Mouse (Mus musculus) heart, embryonic 13.5 days (tissue): ENCODE results near the gene Slc18a3. TPM values are rescaled to one million over a fixed set of nuclear protein-coding genes. Genes with fewer than 3 reads are reported as not detected.

Source experiments
- ATAC-seq: fragments of 200-750 bp; cut with Nextera tagmentation; 2 replicates; pipeline ENCODE4 v1.8.0; 2017; ENCODE audit warnings: moderate TSS enrichment; ENCODE audit not compliant: insufficient number of reproducible peaks, low FRiP score, low TSS enrichment; ENCODE audit errors: extremely low read depth
- H3K27ac ChIP-seq: fragments of 300-500 bp; sonication (generic); replicated peaks from 2 replicates; pipeline ENCODE4 v1.5.1; 2015; ENCODE audit warnings: moderate library complexity, mild to moderate bottlenecking, inconsistent platforms
- H3K27me3 ChIP-seq: fragments of 300-500 bp; sonication (generic); replicated peaks from 2 replicates; pipeline ENCODE4 v1.6.1; 2015; ENCODE audit warnings: mild to moderate bottlenecking, inconsistent platforms
- H3K36me3 ChIP-seq: fragments of 300-500 bp; sonication (generic); 2 replicates; pipeline ENCODE4 v1.6.1; 2015; ENCODE audit warnings: mild to moderate bottlenecking, inconsistent platforms
- H3K4me1 ChIP-seq: fragments of 300-500 bp; sonication (generic); 2 replicates; pipeline ENCODE4 v1.6.1; 2015; ENCODE audit warnings: inconsistent platforms
- H3K4me2 ChIP-seq: fragments of 300-500 bp; sonication (generic); 2 replicates; pipeline ENCODE4 v1.6.1; 2015; ENCODE audit warnings: inconsistent platforms, mild to moderate bottlenecking, moderate library complexity
- H3K4me3 ChIP-seq: fragments of 300-500 bp; sonication (generic); 2 replicates; pipeline ENCODE4 v1.5.1; 2015; ENCODE audit warnings: moderate library complexity, mild to moderate bottlenecking, inconsistent platforms
- H3K9ac ChIP-seq: fragments of 300-500 bp; sonication (generic); 2 replicates; pipeline ENCODE4 v1.6.1; 2015; ENCODE audit warnings: inconsistent platforms, mild to moderate bottlenecking, moderate library complexity
- H3K9me3 ChIP-seq: fragments of 300-500 bp; sonication (generic); 2 replicates; pipeline ENCODE4 v1.6.1; 2016; ENCODE audit warnings: inconsistent platforms
- WGBS: fragments of 180-500 bp; shearing (Covaris S2); methylation state at CpG from one replicate; pipeline ENCODE4 v1.1.7; 2015; ENCODE audit warnings: mixed read lengths; 5-methylcytosine and 5-hydroxymethylcytosine counted together
- polyA plus RNA-seq: library from polyadenylated mRNA; unstranded; fragments of >200 nt; fragmentation: Nextera tagmentation; extraction: Ambion mirVana; gene quantifications from 2 replicates; pipeline ENCODE4 v1.2.1, GENCODE M21; 2015

The Slc18a3 gene
- polyA plus RNA-seq, 1 experiment from 2014 or later, result 0.51 TPM

GRCm38 (mm10) chr14:32496115-32496850 lies 31.6 kb upstream of the Slc18a3 start:
- Histone ChIP-seq H3K4me3 (no peak overlapping the region), H3K4me1 (peaks cover 6% of the 10 kb centered on the region; the same call in 1 of the 2 replicates), H3K36me3 (no peaks in the 10 kb centered on the region), H3K4me2 (no peak overlapping the region), H3K27me3 (peaks cover 30% of the 10 kb centered on the region), H3K9me3 (no peaks in the 10 kb centered on the region), H3K27ac (no peak overlapping the region), H3K9ac (no peak overlapping the region)
- 63% methylated on average over 8 of the region's 8 CpGs for WGBS
- no peak for ATAC-seq

GRCm38 (mm10) chr14:32492521-32492920 lies 27.9 kb upstream of the Slc18a3 start:
- ATAC-seq, result no peak
- Histone ChIP-seq H3K4me2 (peak overlapping the region; percentile 47), H3K9ac (no peak overlapping the region), H3K4me3 (peak overlapping the region; percentile 11; the same call in 1 of the 2 replicates), H3K9me3 (no peaks in the 10 kb centered on the region), H3K27ac (no peak overlapping the region), H3K4me1 (peaks cover 6% of the 10 kb centered on the region; the same call in 1 of the 2 replicates), H3K36me3 (no peaks in the 10 kb centered on the region), H3K27me3 (peaks cover 40% of the 10 kb centered on the region)
- 15% methylated on average over 13 of the region's 13 CpGs for WGBS

DNA sequence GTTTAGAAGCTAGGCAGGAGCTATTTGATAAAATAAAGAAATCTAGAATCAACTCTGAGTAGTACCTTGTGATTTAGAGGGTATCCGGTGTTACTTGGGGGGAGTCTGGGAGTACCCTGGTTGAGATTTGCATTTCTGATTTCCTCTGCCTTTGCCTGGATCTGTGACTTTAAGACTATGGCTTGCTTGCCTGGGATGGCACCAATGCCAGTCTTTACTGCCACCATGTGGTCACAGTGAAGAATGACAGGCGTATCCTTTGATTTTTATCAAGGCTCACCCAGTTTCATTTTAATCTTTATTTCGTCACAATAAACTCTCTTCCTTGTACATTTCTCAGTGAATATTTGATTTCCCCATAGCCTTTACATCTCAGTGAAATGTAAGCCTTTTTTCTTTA lies 17.4 kb upstream of the Slc18a3 start:
- no peaks in the 10 kb centered on the region for H3K4me1 ChIP-seq
- no peak overlapping the region for H3K4me3 ChIP-seq
- no peak overlapping the region for H3K27ac ChIP-seq
- no peak overlapping the region for H3K9ac ChIP-seq
- H3K9me3 ChIP-seq, result no peaks in the 10 kb centered on the region
- no peaks in the 10 kb centered on the region for H3K36me3 ChIP-seq
- ATAC-seq, result no peak
- no peak overlapping the region for H3K4me2 ChIP-seq
- H3K27me3 ChIP-seq, result peaks cover 34% of the 10 kb centered on the region
- 9% methylated on average over 3 of the region's 3 CpGs for WGBS

DNA sequence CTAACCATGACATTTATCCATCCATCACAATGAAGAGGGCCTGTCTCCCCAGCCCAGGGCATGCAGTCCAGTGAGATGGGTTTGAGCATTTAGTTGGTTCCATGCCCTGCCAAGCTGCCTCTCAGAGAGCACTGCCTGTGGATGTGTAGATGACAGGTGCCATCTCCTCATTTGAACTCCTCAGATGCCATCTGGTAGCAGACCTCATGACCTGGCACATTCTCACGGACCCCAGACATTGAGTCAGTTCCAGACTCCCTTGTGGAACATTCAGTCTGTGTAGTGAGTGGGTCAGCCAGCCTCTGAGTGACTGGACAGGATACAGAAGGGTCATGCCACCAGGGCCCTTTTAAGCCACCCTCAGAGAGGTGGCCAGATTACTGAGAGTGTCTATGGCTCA lies 12.9 kb upstream of the Slc18a3 start:
- Histone ChIP-seq H3K27ac (no peak overlapping the region), H3K4me2 (no peak overlapping the region), H3K4me1 (no peaks in the 10 kb centered on the region), H3K36me3 (no peaks in the 10 kb centered on the region), H3K9ac (no peak overlapping the region), H3K27me3 (peaks cover 27% of the 10 kb centered on the region), H3K9me3 (no peaks in the 10 kb centered on the region), H3K4me3 (no peak overlapping the region)
- WGBS, result 58% methylated on average over 1 of the region's 1 CpGs
- ATAC-seq, result no peak

- Histone ChIP-seq H3K4me1 (no peaks in the 10 kb centered on the region), H3K9me3 (no peaks in the 10 kb centered on the region), H3K4me2 (no peak overlapping the region), H3K27ac (no peak overlapping the region), H3K9ac (no peak overlapping the region), H3K27me3 (peaks cover 33% of the 10 kb centered on the region), H3K36me3 (no peaks in the 10 kb centered on the region), H3K4me3 (no peak overlapping the region)
- WGBS, result 64% methylated on average over 6 of the region's 6 CpGs
- ATAC-seq, result no peak
Observed at GRCm38 (mm10) chr14:32476559-32476958, 11.9 kb upstream of the Slc18a3 start.

GRCm38 (mm10) chr14:32472996-32473395 lies 8.3 kb upstream of the Slc18a3 start:
- 14% methylated on average over 4 of the region's 4 CpGs for WGBS
- no peaks in the 10 kb centered on the region for H3K9me3 ChIP-seq
- H3K36me3 ChIP-seq, result no peaks in the 10 kb centered on the region
- peaks cover 46% of the 10 kb centered on the region for H3K27me3 ChIP-seq
- no peak overlapping the region for H3K27ac ChIP-seq
- H3K4me3 ChIP-seq, result no peak overlapping the region
- no peaks in the 10 kb centered on the region for H3K4me1 ChIP-seq
- H3K4me2 ChIP-seq, result no peak overlapping the region
- no peak overlapping the region for H3K9ac ChIP-seq
- no peak for ATAC-seq

DNA sequence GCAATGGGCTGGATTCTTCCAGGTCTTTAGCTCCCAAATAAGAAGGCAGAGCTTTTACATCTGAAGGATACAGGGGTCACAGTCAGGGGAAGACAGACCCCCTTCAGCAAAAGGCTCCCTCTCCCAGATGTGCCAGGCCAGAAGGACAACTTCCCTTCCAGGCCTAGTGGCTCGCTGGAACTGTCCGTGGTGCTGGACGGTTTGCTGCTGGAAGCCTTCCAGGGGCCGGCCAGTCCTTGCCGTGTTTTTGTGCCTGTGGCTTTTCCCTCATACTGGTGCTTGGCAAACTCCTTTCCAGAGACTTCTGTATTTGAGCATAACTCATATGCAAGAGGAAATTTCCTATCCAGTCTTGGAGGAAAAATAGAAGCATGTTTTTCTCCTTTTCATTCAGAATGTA lies 3.0 kb upstream of the Slc18a3 start:
- no peak overlapping the region for H3K27ac ChIP-seq
- peaks cover 25% of the 10 kb centered on the region for H3K4me1 ChIP-seq
- no peak for ATAC-seq
- no peak overlapping the region for H3K4me2 ChIP-seq
- H3K9me3 ChIP-seq, result no peaks in the 10 kb centered on the region
- H3K36me3 ChIP-seq, result no peaks in the 10 kb centered on the region
- 6% methylated on average over 5 of the region's 5 CpGs for WGBS
- no peak overlapping the region for H3K9ac ChIP-seq
- peaks cover 79% of the 10 kb centered on the region for H3K27me3 ChIP-seq
- no peak overlapping the region for H3K4me3 ChIP-seq

DNA sequence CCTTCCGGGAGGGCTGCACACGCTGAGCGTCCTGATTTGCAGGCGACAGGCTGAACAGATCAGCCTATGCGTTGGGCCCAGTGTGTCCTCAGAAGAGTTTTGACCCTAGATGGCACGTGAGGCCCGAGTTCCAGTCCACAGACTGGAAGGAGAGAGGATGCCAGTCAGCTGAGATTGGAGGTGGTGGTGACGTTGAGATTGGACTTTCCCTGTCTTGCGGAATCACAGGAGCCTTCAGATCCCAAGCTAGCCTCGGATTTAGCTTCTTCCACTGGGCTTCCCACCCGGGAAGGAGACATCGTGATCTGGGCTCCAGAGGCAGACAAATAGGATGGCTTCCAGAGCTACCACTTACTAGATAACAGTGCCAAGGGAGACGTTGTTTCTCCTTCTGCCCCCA lies 1.2 kb upstream of the Slc18a3 start, which contains the start of gene Chat:
Chat (minus strand) TSS at position 101 of the 400 bp plus-strand sequence.
- Histone ChIP-seq H3K9me3 (no peaks in the 10 kb centered on the region), H3K9ac (no peak within 1 kb of the TSS; the same call in 1 of the 2 replicates), H3K36me3 (no peaks in the 10 kb centered on the region), H3K27ac (no peak within 1 kb of the TSS), H3K4me1 (peaks cover 25% of the 10 kb centered on the region), H3K4me2 (peak within 1 kb of the TSS; percentile 71), H3K4me3 (peak within 1 kb of the TSS; percentile 49), H3K27me3 (peaks cover 87% of the 10 kb centered on the region)
- ATAC-seq, result no peak
- 13% methylated on average over 13 of the region's 13 CpGs for WGBS

GRCm38 (mm10) chr14:32465506-32465870 lies 838 bp upstream of the Slc18a3 start:
- Histone ChIP-seq H3K36me3 (no peaks in the 10 kb centered on the region), H3K27me3 (peaks cover 91% of the 10 kb centered on the region), H3K9ac (no peak overlapping the region), H3K4me1 (peaks cover 25% of the 10 kb centered on the region), H3K4me2 (peak overlapping the region; percentile 71), H3K4me3 (peak overlapping the region; percentile 49), H3K9me3 (no peaks in the 10 kb centered on the region), H3K27ac (no peak overlapping the region)
- WGBS, result 2% methylated on average over 8 of the region's 11 CpGs
- ATAC-seq, result no peak

- peak overlapping the region; percentile 71 for H3K4me2 ChIP-seq
- peaks cover 25% of the 10 kb centered on the region for H3K4me1 ChIP-seq
- WGBS, result 3% methylated on average over 74 of the region's 74 CpGs
- H3K27me3 ChIP-seq, result peaks cover 98% of the 10 kb centered on the region
- H3K9me3 ChIP-seq, result no peaks in the 10 kb centered on the region
- no peak for ATAC-seq
- no peak overlapping the region for H3K27ac ChIP-seq
- no peak overlapping the region for H3K9ac ChIP-seq
- H3K4me3 ChIP-seq, result peak overlapping the region; percentile 49
- H3K36me3 ChIP-seq, result no peaks in the 10 kb centered on the region
Observed at GRCm38 (mm10) chr14:32463211-32464040, 1.2 kb downstream of the Slc18a3 start.

- Histone ChIP-seq H3K4me1 (no peaks in the 10 kb centered on the region), H3K4me2 (no peak overlapping the region), H3K9me3 (no peaks in the 10 kb centered on the region), H3K27me3 (peaks cover 62% of the 10 kb centered on the region), H3K4me3 (no peak overlapping the region), H3K36me3 (no peaks in the 10 kb centered on the region), H3K27ac (no peak overlapping the region), H3K9ac (no peak overlapping the region)
- ATAC-seq, result no peak
- 7% methylated on average over 4 of the region's 4 CpGs for WGBS
Observed at GRCm38 (mm10) chr14:32452552-32452951, 12.1 kb downstream of the Slc18a3 start.
